Comparison of ENCODE assay signal across 18 mouse cellular contexts in the genomic region with DNA sequence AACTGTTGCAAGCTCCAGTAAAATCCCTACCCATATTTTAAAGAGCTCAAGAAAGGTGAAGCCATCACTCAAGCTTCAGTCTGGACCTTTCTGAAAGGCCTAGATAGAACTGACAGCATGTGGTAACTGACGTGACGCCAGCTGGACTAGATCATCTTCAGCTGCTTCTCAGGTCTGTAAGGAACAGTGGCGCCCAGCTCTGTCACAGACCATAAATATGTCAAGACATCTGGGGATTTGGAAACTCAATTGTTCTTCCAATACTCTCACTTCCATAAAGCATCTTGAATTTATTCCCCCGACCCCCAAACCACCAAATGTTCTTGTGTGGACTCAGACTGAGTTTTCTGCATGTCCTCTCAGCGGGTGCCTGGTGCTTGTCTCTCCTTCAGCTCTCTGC. TPM values are rescaled to one million over a fixed set of nuclear protein-coding genes. Genes with fewer than 3 reads are reported as not detected.
"Had no signal": no experiment of that assay in that cellular context is flagged by ENCODE, and none has a peak within 500 bp of the region (broad histone marks: within the 10 kb centered on the region; RNA-seq: fewer than 3 reads in every experiment).

No protein-coding gene starts in this region.

- H3K4me1 ChIP-seq: limb, embryonic 10.5 days; limb, embryonic 13.5 days; liver, embryonic 12.5 days; liver, embryonic 15.5 days; neural tube, embryonic 13.5 days; stomach, embryonic 15.5 days had no signal

- H3K4me3 ChIP-seq: limb, embryonic 10.5 days; limb, embryonic 13.5 days; liver, embryonic 12.5 days; liver, embryonic 15.5 days; neural tube, embryonic 13.5 days; stomach, embryonic 15.5 days had no signal

- DNase-seq: kidney, adult 18-20 months; kidney, adult 9 months; kidney, postnatal 14 days; kidney, postnatal 4 days; layer of hippocampus, adult 9-11 months; liver; midbrain, embryonic 14.5 days; retina, postnatal 1 day; right cerebral cortex, postnatal 25 days; spleen, adult 18-20 months; thymus, postnatal 25 days had no signal

RNA-seq across cellular contexts. Expression of gene Pknox2, which starts 53.2 kb away (rescaled TPM):
- polyA plus RNA-seq: inflammation-experienced regulatory T-cells, adult 6 months had no signal
